Mouse (Mus musculus): ENCODE results near the gene Htra2. TPM values are rescaled to one million over a fixed set of nuclear protein-coding genes. Genes with fewer than 3 reads are reported as not detected.

Gene Htra2
- polyA plus RNA-seq, 1 experiment from 2014 or later, result 33.9 TPM

- H3K27ac ChIP-seq (ENCODE audit: low read depth, low read length), result no peak overlapping the region
- peaks cover 7% of the 10 kb centered on the region for H3K4me1 ChIP-seq (replicated peaks; ENCODE audit: control insufficient read depth, insufficient read depth, low read length)
- WGBS, result 44% methylated on average over 8 of the region's 8 CpGs
Observed at GRCm38 (mm10) chr6:83065995-83066394, 10.9 kb upstream of the Htra2 start.

GRCm38 (mm10) chr6:83058725-83059124 lies 3.7 kb upstream of the Htra2 start:
- no peak overlapping the region for H3K27ac ChIP-seq (ENCODE audit: low read depth, low read length)
- ATAC-seq (ENCODE audit: low FRiP score) (no peak), DNase-seq (ENCODE audit: low spot score) (no peak)
- no peak overlapping the region for H3K4me3 ChIP-seq (ENCODE audit: low read depth, low read length)
- H3K36me3 ChIP-seq (ENCODE audit: control insufficient read depth, insufficient read depth, low read length), result no peaks in the 10 kb centered on the region
- WGBS, result 77% methylated on average over 2 of the region's 2 CpGs
- H3K9me3 ChIP-seq (ENCODE audit: control insufficient read depth, low read length), result no peaks in the 10 kb centered on the region
- peaks cover 19% of the 10 kb centered on the region for H3K27me3 ChIP-seq (ENCODE audit: control insufficient read depth, insufficient read depth, low read length)
- 0 out of 2 replicates have a peak, but pooled peaks cover 7% of the 10 kb centered on the region for H3K4me1 ChIP-seq (replicated peaks; ENCODE audit: control insufficient read depth, insufficient read depth, low read length)
- no peak overlapping the region for H3K9ac ChIP-seq (ENCODE audit: low read depth, low read length)
- H3K4me2 ChIP-seq (replicated peaks; ENCODE audit: low read depth, low read length), result no peak overlapping the region

More at GRCm38 (mm10) chr6:83065995-83066394, 10.9 kb upstream of the Htra2 start:
- no peak for ATAC-seq (ENCODE audit: low FRiP score)
- no peaks in the 10 kb centered on the region for H3K36me3 ChIP-seq (ENCODE audit: control insufficient read depth, insufficient read depth, low read length)
- peaks cover 89% of the 10 kb centered on the region for H3K27me3 ChIP-seq (ENCODE audit: control insufficient read depth, insufficient read depth, low read length)
- H3K9ac ChIP-seq (ENCODE audit: low read depth, low read length), result no peak overlapping the region
- H3K4me3 ChIP-seq (ENCODE audit: low read depth, low read length), result no peak overlapping the region
- no peaks in the 10 kb centered on the region for H3K9me3 ChIP-seq (ENCODE audit: control insufficient read depth, low read length)
- DNase-seq (ENCODE audit: low spot score), result no peak
- H3K4me2 ChIP-seq (replicated peaks; ENCODE audit: low read depth, low read length), result no peak overlapping the region

- Histone ChIP-seq H3K4me2 (replicated peaks; ENCODE audit: low read depth, low read length) (no peak within 1 kb of the TSS), H3K9me3 (ENCODE audit: control insufficient read depth, low read length) (no peaks in the 10 kb centered on the region), H3K9ac (ENCODE audit: low read depth, low read length) (no peak within 1 kb of the TSS), H3K4me1 (replicated peaks; ENCODE audit: control insufficient read depth, insufficient read depth, low read length) (peaks cover 11% of the 10 kb centered on the region; the same call in 1 of the 2 replicates), H3K4me3 (ENCODE audit: low read depth, low read length) (no peak within 1 kb of the TSS), H3K27ac (ENCODE audit: low read depth, low read length) (no peak within 1 kb of the TSS), H3K27me3 (ENCODE audit: control insufficient read depth, insufficient read depth, low read length) (peaks cover 10% of the 10 kb centered on the region), H3K36me3 (ENCODE audit: control insufficient read depth, insufficient read depth, low read length) (no peaks in the 10 kb centered on the region)
- DNase-seq (ENCODE audit: low spot score) (no peak), ATAC-seq (ENCODE audit: low FRiP score) (no peak)
- 59% methylated on average over 3 of the region's 3 CpGs for WGBS
Observed at GRCm38 (mm10) chr6:83057790-83058189, 2.7 kb upstream of the Htra2 start, which contains the start of gene Dqx1. Gene Dqx1, plus strand, starts transcription at chr6:83057844.

DNA sequence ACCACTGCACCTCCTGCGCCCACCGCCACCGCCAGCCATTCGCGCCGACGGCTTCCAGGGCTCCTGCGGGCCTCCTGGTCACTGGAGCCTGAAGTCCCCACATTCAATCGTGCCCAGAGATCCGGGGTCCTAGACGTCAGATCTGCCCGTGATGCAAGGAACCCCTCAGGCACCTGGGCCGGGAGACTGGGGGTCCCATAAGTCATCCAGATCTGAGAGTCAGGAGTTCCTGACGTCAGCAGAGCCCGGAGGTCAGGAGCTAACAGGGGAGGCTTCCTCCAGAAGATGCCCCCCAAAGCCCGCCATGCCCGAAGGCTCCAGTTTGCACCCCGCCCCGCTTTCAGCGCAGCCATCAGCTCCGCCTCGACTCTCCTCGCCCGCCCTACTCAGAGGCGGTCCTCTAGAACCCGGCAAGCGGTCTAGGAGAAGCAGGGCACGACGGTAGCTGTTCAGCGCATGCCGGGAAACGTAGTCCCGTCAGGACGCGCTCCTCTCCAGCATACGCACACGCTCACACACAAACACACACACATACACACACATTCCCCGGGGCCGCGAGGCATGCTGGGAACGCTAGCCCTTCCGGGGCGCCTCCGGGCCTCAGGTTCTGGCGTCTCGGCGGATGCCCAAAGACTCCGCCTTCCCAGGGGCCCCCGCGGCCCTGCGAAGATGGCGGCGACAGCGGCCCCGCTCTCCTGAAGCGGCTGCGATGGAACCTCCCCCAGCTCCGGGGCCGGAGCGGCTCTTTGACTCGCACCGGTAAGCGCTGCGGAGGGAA lies 810 bp downstream of the Htra2 start, which contains the start of gene Aup1:
Gene Aup1, plus strand, starts transcription at position 448 of the 778 bp plus-strand sequence.
- no peaks in the 10 kb centered on the region for H3K36me3 ChIP-seq (ENCODE audit: control insufficient read depth, insufficient read depth, low read length)
- WGBS, result under 1% methylated on average over 63 of the region's 64 CpGs

DNA sequence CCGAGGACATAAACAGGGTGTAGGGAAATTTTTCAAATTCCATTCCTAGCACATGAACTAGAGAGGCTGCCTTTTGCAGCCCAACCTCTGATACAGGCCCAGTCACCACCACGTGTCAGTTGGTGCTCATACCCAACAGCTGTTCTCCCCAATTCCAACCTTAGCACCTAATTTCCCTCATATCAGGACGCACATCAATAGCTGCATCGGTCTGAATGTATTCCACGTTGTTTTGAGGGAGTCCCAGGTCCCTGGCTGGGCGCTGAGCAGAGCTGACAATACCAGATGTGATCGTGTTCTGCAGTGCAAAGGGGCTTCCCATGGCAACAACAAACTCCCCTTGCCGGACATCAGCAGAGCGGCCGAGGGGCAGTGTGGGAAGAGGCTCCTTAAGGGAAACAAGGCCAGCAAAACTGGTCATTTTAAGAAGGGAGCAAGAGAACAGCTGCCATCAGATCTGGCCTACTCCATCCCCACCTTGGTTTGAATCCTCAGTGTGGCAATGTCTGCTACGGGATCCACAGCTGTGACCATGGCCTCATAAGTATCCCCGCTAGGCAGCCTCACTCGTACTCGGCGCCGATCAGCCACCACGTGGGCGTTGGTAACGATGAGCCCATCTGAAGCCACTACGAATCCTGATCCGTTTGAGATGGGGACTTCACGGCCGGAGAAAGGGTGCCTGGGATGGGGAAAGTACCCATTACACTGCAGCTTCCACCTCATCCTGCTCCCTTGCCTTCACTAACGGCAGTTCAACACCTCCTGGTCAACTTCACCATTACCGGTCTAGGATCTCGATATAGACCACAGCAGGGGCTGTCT lies 1.7 kb downstream of the Htra2 start:
- peak; percentile 14; the same call in 1 of the 2 replicates for ATAC-seq (ENCODE audit: low FRiP score)

More for the DNA sequence above, 810 bp downstream of the Htra2 start, which contains the start of gene Aup1:
- H3K4me3 ChIP-seq (ENCODE audit: low read depth, low read length), result peak within 1 kb of the TSS; percentile 100
- DNase-seq (ENCODE audit: low spot score), result peak; percentile 99
- peak within 1 kb of the TSS; percentile 88 for H3K27ac ChIP-seq (ENCODE audit: low read depth, low read length)
- H3K27me3 ChIP-seq (ENCODE audit: control insufficient read depth, insufficient read depth, low read length), result no peaks in the 10 kb centered on the region
- no peaks in the 10 kb centered on the region for H3K9me3 ChIP-seq (ENCODE audit: control insufficient read depth, low read length)
- peaks cover 14% of the 10 kb centered on the region; the same call in 1 of the 2 replicates for H3K4me1 ChIP-seq (replicated peaks; ENCODE audit: control insufficient read depth, insufficient read depth, low read length)
- peak within 1 kb of the TSS; percentile 91 for H3K9ac ChIP-seq (ENCODE audit: low read depth, low read length)
- peak; percentile 96 for ATAC-seq (ENCODE audit: low FRiP score)
- peak within 1 kb of the TSS; percentile 87 for H3K4me2 ChIP-seq (replicated peaks; ENCODE audit: low read depth, low read length)

GRCm38 (mm10) chr6:83049367-83049766 lies 5.7 kb downstream of the Htra2 start:
- no peaks in the 10 kb centered on the region for H3K27me3 ChIP-seq (ENCODE audit: control insufficient read depth, insufficient read depth, low read length)
- no peak for ATAC-seq (ENCODE audit: low FRiP score)
- H3K9me3 ChIP-seq (ENCODE audit: control insufficient read depth, low read length), result no peaks in the 10 kb centered on the region
- H3K9ac ChIP-seq (ENCODE audit: low read depth, low read length), result no peak overlapping the region
- no peak overlapping the region for H3K4me2 ChIP-seq (replicated peaks; ENCODE audit: low read depth, low read length)
- H3K4me3 ChIP-seq (ENCODE audit: low read depth, low read length), result no peak overlapping the region
- WGBS, result 69% methylated on average over 10 of the region's 10 CpGs
- no peak overlapping the region for H3K27ac ChIP-seq (ENCODE audit: low read depth, low read length)
- peaks cover 6% of the 10 kb centered on the region; the same call in 1 of the 2 replicates for H3K4me1 ChIP-seq (replicated peaks; ENCODE audit: control insufficient read depth, insufficient read depth, low read length)
- no peak for DNase-seq (ENCODE audit: low spot score)
- no peaks in the 10 kb centered on the region for H3K36me3 ChIP-seq (ENCODE audit: control insufficient read depth, insufficient read depth, low read length)

More for the DNA sequence above, 1.7 kb downstream of the Htra2 start:
- Histone ChIP-seq H3K27ac (ENCODE audit: low read depth, low read length) (peak overlapping the region; percentile 88), H3K9me3 (ENCODE audit: control insufficient read depth, low read length) (no peaks in the 10 kb centered on the region), H3K27me3 (ENCODE audit: control insufficient read depth, insufficient read depth, low read length) (no peaks in the 10 kb centered on the region), H3K4me3 (ENCODE audit: low read depth, low read length) (peak overlapping the region; percentile 100), H3K9ac (ENCODE audit: low read depth, low read length) (peak overlapping the region; percentile 91), H3K4me1 (replicated peaks; ENCODE audit: control insufficient read depth, insufficient read depth, low read length) (peaks cover 14% of the 10 kb centered on the region; the same call in 1 of the 2 replicates), H3K4me2 (replicated peaks; ENCODE audit: low read depth, low read length) (peak overlapping the region; percentile 87), H3K36me3 (ENCODE audit: control insufficient read depth, insufficient read depth, low read length) (no peaks in the 10 kb centered on the region)
- DNase-seq (ENCODE audit: low spot score), result peak; percentile 59
- WGBS, result 2% methylated on average over 26 of the region's 26 CpGs

- no peaks in the 10 kb centered on the region for H3K4me1 ChIP-seq (replicated peaks; ENCODE audit: control insufficient read depth, insufficient read depth, low read length)
- no peak overlapping the region for H3K4me3 ChIP-seq (ENCODE audit: low read depth, low read length)
- no peak overlapping the region for H3K27ac ChIP-seq (ENCODE audit: low read depth, low read length)
- H3K9ac ChIP-seq (ENCODE audit: low read depth, low read length), result no peak overlapping the region
- no peak overlapping the region for H3K4me2 ChIP-seq (replicated peaks; ENCODE audit: low read depth, low read length)
- ATAC-seq (ENCODE audit: low FRiP score) (no peak), DNase-seq (ENCODE audit: low spot score) (no peak)
- no peaks in the 10 kb centered on the region for H3K9me3 ChIP-seq (ENCODE audit: control insufficient read depth, low read length)
- no peaks in the 10 kb centered on the region for H3K27me3 ChIP-seq (ENCODE audit: control insufficient read depth, insufficient read depth, low read length)
- 63% methylated on average over 9 of the region's 9 CpGs for whole genome bisulfite sequencing
- H3K36me3 ChIP-seq (ENCODE audit: control insufficient read depth, insufficient read depth, low read length), result no peaks in the 10 kb centered on the region
Observed at GRCm38 (mm10) chr6:83044742-83045141, 10.3 kb downstream of the Htra2 start.

- H3K9me3 ChIP-seq (ENCODE audit: control insufficient read depth, low read length), result no peaks in the 10 kb centered on the region
- H3K36me3 ChIP-seq (ENCODE audit: control insufficient read depth, insufficient read depth, low read length), result no peaks in the 10 kb centered on the region
- no peak for DNase-seq (ENCODE audit: low spot score)
- H3K4me2 ChIP-seq (replicated peaks; ENCODE audit: low read depth, low read length), result no peak overlapping the region
- H3K9ac ChIP-seq (ENCODE audit: low read depth, low read length), result no peak overlapping the region
- no peaks in the 10 kb centered on the region for H3K27me3 ChIP-seq (ENCODE audit: control insufficient read depth, insufficient read depth, low read length)
- no peaks in the 10 kb centered on the region for H3K4me1 ChIP-seq (replicated peaks; ENCODE audit: control insufficient read depth, insufficient read depth, low read length)
- H3K4me3 ChIP-seq (ENCODE audit: low read depth, low read length), result no peak overlapping the region
- ATAC-seq (ENCODE audit: low FRiP score), result no peak
- no peak overlapping the region for H3K27ac ChIP-seq (ENCODE audit: low read depth, low read length)
- 91% methylated on average over 5 of the region's 5 CpGs for WGBS
Observed at GRCm38 (mm10) chr6:83043993-83044392, 11.1 kb downstream of the Htra2 start.
